Mouse (Mus musculus): ENCODE measurements around the gene Slamf9. TPM values are rescaled to one million over a fixed set of nuclear protein-coding genes. Genes with fewer than 3 reads are reported as not detected.

Slamf9 gene
- total RNA-seq, 2 experiments from 2014 or later = 0.33 to 0.57 TPM

DNA sequence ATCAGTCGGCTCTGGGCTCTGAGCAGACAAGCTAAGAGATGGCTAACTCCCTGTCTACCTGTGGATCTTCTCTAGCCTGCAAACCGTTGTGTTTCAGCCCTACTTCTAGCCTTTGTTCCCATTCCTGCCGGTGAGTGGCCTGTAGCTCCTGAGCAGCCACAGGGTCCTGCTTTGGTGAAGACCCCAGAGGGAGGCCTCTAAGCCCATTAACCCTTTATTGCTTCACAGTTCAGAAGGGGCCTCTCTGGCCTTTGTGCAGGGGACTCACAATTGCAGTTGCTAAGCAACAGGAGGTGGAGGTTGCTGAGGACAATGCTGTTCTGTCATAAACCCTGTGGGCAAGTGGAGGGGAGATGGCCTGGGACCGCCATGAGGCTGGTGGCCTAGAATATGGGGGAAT lies 11.1 kb downstream of the Slamf9 start:
- no peak for DNase-seq

DNA sequence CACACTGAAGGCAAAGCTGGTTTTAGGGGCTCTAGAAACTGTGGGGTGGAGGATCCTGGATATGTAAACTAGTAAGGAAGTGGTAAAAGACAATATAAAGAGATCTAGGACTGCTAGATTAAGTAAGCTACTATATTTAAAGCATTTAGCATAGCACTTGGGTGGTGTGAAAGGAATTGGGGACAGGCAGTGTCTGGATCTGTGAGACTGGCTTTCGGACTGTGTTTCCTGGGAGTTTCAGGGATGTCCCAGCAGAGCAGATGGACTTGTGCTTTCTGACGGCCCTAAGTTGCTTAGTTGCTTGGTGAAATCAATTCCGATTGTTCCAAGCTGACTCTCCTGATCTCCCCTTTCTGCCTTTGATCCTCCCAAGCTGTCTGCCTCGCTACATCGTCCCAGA lies 11.5 kb downstream of the Slamf9 start:
- intact Hi-C loops (cut with DNase I; ENCODE audit: low total_unique reads) = no loop called here
- DNase-seq = no peak

More for the DNA sequence above, 11.1 kb downstream of the Slamf9 start:
- intact Hi-C loops (cut with DNase I; ENCODE audit: low total_unique reads) = no loop called here

DNA sequence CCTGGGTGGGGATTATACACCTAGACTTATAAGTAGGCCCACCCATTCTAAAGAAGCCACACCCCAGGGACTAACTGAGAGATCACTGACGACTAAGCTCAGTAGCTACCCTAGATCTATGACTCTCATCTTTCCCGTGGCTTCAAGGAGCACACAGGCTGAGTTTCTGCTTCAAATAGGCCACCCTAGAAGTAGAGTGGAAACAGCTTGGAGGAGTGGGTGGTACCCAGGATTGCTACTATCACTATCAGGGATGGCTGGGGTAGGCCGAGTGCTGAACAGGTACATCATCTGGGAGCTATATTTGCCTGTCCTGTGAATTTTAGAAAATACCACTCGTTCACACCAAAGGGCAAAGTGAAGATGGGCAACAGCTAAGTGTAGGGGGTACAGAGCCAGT lies 12.7 kb downstream of the Slamf9 start:
- DNase-seq = no peak
- intact Hi-C loops (cut with DNase I; ENCODE audit: low total_unique reads) = no loop called here

DNA sequence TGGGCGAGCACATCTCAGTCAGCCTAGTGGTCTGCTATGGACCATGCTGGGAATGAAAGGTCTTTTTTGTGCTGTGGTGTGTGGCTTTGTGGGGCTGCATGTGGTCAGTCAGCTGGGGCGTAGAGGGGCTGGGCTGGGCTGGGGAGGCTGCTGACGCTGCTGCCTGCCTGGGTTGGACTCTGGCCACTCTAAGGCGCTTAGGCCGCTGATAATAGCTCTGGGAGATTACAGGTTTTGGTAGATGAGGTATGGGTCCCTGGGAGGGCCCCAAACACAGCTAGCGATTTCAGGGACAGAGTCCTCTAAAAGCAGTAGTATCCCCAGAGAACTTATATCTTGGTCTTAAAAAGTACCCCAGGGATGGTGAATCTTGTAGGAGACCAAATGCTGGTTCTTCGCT lies 13.7 kb downstream of the Slamf9 start:
- intact Hi-C loops (cut with DNase I; ENCODE audit: low total_unique reads) = no loop called here
- DNase-seq = no peak

DNA sequence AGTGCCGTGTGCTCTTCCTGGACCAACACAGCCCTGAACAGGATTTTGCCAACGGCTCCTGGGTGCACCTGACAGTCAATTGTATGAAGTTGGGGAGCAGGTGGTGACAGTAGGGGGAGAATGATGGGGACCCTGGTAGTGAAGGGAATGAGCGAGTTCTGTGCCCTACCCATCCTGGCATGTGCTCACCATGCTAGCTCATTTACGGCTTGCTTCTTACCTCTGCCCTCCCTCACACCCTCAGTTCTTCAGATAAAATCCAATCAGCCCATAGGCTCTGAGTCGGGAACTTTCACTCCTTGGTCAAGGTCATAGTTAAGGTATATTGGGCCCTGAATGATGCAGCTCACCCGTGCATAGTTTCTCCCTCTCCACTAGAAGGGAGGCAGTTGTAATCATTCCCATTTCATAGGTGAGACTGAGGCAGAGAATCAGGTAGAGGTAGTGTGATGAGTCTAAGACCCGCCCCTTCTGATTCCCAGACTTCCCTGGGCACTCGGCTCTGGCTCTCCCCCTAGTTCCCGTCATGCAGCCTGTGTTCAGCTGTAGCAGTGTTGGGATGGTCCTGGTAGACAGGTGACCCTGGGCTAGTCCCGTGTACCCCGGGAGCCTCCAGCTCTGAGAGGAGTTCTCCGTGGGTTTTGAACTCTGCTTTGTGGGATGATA lies 14.6 kb downstream of the Slamf9 start:
- intact Hi-C loops (cut with DNase I; ENCODE audit: low total_unique reads) = loop anchor here (2.0 kb wide), 1 partner anchor 77 kb away; no protein-coding TSS in a partner anchor

DNA sequence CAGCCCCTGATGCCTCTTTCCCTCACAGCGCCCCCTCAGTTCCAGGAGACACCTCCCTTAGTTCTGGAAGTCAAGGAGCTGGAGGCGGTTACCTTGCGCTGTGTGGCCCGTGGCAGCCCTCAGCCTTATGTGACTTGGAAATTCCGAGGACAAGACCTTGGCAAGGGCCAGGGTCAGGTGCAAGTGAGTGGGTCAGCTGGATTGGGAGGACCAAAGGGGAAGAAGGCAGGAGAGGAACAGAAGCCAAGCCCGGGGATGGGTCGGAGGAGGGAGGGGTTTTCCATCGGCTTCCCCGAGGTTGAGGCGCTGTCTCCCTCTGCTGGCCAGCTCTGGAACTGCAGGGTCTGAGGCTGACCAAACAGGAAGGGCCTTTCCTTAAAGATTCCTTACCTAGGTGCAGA lies 15.1 kb downstream of the Slamf9 start:
- DNase-seq = peak; percentile 88

More for the DNA sequence above, 14.6 kb downstream of the Slamf9 start:
- DNase-seq = no peak

DNA sequence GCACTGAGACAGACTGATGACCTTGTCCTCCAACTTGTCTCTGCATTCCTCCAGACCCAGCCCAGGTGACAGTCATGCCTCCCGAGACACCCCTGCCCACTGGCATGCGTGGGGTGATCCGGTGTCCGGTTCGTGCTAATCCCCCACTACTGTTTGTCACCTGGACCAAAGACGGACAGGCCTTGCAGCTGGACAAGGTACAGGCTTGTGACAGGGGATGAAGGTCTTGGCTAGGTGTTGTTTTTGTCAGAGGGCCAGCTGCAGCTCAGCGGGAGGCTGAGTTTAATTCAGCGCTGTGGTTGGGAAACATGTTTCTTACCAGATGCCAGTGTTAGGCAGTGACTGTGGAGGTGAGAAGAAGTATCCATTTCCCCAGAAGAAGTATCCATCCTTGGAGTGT lies 16.9 kb downstream of the Slamf9 start:
- DNase-seq = no peak
- intact Hi-C loops (cut with DNase I; ENCODE audit: low total_unique reads) = no loop called here

More for the DNA sequence above, 15.1 kb downstream of the Slamf9 start:
- intact Hi-C loops (cut with DNase I; ENCODE audit: low total_unique reads) = loop anchor here (2.0 kb wide), 1 partner anchor 77 kb away; no protein-coding TSS in a partner anchor

DNA sequence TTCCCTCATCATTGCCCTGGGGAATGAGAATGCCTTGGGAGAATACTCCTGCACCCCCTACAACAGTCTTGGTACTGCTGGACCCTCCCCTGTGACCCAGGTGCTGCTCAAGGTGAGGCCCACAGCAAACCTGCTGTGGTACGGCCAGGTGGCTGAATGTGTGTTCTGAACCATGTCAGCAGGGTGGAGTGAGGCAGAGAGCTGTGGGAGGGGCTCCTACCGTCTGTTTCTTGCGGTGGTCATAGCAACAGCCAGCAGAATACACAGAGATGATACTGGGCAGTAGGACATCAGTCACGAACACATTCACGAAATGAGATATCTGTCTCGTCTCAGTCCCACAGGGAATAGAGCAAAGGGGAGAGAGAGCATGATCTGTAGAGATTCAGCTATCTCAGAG lies 18.4 kb downstream of the Slamf9 start:
- DNase-seq = no peak
- intact Hi-C loops (cut with DNase I; ENCODE audit: low total_unique reads) = no loop called here

DNA sequence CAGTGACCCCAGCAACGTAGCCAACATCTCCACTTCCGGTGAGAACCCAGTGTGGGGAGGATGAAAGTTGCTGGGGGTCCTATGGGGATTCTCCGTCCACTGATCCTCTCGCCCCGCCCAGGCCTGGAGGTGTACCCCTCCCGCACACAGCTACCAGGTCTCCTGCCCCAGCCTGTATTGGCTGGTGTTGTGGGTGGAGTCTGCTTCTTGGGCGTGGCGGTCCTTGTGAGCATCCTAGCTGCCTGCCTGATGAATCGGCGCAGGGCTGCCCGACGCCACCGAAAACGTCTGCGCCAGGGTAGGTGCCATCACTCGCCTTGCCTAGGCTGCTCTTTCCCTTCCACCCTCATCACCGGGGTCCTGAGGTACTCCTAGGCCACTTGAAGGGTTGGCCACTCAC lies 20.9 kb downstream of the Slamf9 start:
- intact Hi-C loops (cut with DNase I; ENCODE audit: low total_unique reads) = no loop called here
- no peak for DNase-seq

DNA sequence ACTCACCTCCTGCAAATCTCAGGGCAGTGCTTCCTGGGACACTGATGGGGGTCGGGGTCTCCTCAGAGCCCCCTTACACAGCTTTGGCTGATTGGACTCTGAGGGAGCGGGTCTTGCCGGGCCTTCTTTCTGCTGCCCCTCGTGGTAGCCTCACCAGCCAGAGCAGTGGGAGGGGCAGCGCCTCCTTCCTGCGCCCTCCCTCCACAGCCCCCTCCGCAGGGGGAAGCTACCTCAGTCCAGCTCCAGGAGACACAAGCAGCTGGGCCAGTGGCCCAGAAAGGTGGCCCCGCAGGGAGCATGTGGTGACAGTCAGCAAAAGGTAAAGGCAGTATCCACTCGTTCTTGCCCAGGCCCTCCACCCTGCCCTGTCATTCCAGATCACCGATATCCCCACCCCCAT lies 22.3 kb downstream of the Slamf9 start:
- no peak for DNase-seq
- intact Hi-C loops (cut with DNase I; ENCODE audit: low total_unique reads) = no loop called here

DNA sequence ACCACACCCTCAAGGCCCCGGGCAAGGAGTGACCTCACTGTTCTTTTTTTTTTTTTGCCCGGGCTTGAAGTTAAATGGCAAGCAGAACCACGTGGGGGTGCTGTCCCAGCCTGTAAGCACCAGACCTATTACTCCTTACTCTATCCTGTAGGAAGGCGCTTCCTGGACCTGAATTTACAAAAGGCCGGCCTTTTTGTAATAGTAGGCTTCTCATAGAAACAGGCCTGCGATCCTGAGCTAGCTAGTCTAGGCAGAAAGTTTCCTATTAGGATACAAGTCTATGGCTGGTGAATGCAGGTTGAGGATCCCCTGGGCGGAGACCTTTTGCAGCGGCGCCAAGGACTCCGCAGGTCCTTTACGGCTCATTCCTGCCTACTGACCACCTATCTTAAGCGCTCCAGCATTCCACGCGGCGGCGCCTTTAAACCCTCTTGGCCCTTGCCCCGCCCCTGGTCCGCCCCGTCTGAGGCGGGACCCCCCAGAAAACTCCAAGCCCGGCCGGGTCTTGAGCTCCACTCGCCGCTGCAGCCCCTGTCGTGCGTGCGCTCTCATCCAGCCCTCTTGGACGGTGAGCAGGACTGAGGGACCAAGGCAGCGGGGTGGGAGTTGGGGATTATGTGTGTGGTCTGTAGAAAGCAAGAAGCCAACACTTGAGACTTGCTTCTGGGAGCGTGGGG lies 24.7 kb downstream of the Slamf9 start, which contains the start of gene Tagln2:
Gene Tagln2, plus strand, starts transcription at position 283 of the 677 bp plus-strand sequence.
- intact Hi-C loops (cut with DNase I; ENCODE audit: low total_unique reads) = no loop called here
- peak; percentile 86 for DNase-seq

DNA sequence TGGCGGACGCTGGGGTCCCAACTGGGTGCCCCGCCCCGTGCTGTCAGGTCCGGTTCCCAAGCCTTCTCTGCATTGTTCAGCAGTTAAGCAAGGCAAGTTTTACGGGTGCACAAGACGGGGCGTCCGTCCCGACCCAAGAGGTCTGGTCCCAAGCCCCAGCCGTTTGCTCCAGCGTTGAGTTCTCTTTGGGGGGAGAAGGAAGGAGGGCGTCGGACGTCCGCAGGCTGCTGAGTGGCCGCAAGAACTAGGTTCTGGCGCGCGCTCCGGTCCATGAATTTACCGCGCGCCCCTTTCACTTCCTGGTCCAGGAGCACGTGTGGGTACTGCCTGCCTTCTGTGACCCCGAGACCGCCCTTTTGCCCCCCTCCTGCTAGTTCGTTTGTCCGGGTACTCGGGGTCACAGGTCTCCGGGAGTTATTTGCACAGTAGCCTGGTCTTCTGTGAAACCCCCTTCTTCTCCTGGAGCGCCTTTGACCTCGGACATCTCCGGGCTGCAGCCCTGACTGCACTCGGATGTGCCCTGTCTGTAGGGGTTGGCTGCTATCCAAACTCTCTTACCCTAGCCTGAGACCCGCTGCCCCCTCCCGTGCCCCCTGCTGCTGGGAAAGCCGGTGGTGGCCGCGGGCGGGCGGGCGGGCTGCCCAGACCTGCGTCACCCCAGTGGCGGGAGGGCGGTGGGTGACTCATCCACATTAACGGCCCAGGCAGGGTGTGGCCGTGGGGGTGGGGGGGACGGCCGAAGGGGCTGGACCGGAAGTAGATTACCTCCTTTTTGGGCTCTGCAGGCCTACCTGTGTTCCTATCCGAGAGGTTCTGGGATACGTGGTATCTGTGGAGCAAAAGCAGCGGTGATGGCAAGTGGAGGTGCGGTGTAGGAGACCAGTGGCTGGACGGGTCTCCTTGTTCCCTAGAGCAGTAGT lies 25.6 kb downstream of the Slamf9 start:
- DNase-seq = peak; percentile 76
- intact Hi-C loops (cut with DNase I; ENCODE audit: low total_unique reads) = no loop called here

DNA sequence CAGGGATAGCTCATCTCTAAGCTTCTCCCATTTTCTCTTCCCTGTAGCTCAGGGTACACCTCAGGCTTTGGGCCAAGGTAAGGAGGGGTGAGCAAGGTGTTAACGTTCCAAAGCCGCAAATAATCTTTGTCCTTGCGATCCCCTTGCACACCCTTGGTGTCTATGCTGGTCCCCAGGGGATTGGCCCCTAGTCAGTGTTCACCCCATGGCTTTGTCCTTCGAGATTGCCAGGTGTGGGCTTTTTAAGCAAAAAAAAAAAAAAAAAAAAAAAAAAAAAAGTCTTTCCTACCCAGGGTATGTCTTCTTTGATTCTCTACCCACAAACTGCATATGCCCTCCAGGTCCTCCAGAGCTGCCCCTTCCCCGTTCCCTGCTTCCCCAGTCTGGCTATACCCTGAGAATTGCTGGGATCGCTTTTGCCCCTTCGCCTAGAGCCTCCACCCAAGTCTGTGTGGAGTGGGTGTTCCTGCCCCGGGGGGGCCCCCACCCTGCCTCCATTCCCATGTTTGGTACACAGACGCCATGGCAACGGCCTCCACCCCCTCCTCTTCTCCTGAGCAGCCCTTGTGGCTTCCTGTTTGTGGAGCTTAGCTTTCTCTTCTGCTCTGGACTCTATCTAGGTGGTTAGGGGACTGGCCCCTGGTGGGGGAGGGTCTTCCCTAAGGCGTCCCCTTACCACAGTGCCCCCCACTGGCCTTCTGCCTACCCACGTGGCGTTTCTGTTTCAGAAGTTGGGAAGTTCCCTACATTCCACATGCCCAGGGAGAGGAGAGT lies 26.4 kb downstream of the Slamf9 start:
- intact Hi-C loops (cut with DNase I; ENCODE audit: low total_unique reads) = no loop called here
- peak; percentile 80 for DNase-seq

DNA sequence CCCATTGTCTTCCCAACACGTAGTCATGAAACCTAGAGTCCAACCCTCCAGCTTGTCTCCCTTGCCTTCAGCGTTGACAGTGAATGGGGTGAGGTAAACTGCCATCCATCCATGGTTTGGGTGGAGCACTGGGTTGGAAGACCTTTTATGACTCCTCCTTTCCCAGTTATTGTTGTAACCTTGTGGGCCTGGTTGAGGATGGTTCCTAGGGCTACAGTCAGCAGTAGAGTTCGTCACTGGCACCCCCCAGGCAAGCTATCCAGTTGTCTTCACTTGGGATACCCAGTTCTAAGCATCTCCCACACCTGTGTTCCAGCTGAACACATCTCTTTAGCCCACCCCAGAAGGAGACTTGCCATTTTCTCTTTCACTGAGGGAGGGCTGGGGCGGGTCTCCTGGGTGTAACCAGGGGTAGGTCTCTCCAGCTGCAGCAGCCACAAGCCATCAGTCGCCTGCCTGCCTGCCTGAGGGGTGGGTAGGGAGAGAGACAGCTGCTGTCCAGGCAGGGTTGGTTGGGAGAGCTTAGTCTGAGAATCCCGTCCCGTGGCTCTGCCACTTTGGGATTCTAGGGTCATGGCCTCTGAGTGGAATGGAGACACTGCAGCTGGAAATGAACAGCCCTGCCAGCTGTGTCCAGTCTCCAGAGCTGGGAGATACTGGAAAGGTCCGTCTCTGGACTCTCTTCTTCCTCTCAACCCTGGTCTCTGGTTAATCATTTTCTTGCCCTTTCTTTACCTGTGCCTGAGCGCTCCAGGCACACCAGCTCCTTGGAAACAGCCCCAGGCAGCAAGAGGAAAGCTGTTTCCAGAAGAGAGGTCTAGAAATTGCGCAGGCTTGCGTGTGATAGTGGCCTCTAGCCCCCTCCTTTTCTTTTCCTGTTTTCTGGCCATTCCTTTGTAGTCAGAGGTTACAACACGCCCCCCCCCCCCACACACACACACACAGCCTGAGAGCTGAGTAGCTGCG lies 27.3 kb downstream of the Slamf9 start:
- no peak for DNase-seq

DNA sequence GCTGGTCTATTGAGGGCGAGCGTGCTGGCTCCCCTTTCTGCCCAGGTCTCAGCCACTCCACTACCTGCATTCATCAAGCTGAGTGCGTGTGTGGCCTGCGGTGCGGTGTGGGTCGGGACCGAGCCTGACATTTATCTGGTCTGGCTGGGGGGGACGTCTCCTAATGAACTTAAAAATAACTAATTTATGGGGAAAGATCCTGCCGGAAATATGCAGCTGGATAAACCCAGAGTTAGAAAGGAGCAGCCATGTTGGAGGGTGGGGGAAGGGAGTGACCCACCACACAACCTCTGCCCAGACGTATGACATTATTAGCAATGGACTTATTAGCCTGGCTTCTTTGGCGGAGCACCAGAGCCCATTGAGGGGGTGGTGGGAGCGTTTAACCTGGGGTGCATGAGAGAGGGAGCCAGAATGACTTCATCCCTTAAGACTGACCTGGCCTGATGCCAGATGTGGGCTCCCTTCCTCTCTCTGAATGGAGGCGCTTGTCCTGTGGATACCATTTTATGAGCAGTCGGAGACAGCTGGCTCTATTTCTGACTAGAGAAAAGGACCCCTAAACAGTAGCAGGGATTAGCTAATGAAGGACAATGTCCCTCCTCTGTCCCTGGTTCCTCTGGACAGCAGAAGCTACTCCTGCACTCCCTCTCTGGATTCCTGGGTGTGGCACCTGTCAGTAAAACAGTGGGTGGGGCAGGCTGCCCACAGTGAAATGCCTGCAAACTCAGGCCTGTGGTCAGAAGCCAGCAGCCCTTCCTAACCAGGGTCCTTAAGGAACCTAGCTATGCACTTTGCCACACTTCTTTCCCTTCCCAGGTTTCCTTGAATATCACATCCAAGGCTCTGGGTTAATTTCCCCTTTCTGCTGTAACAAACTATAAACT lies 28.2 kb downstream of the Slamf9 start:
- intact Hi-C loops (cut with DNase I; ENCODE audit: low total_unique reads) = no loop called here
- peak; percentile 64 for DNase-seq

More for the DNA sequence above, 27.3 kb downstream of the Slamf9 start:
- intact Hi-C loops (cut with DNase I; ENCODE audit: low total_unique reads) = no loop called here

DNA sequence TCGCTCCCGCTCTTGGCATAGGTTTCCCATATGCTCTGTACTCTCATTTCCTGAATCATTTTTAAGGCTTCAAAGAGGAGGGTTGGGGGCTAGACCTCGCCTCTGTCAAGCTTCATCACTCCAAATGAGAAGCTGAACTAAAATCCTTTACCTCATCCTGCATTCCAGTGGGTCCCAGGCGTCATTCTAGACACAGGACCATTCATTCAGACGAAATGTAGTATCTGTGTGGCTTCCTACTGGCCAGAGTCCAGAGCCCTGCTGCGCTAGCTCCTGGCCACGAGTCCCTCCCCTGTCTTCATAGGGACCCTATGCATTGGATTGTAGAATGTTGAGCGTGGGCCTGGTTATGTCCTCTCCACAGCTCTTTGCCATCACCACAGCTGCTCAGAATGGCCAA lies 29.6 kb downstream of the Slamf9 start:
- intact Hi-C loops (cut with DNase I; ENCODE audit: low total_unique reads) = no loop called here

DNA sequence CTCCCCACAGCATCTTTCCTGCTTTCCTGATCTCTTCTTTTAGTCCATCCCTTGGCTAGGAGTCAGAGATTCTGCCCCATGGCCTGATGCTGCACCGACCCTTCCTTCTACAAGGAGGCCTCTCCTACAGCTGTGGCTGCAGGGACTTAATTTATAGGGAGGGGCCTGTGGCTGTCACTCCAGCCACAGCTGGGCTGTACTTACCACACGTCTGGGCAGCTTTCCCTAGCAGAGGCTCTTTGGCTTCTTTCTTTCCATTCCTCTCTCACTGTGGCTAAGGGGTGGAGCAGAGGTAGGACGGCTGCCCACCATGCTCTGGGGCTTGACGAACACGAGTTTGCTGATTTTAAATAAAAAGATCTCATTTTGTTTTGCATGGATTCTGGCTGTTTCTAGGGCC lies 31.8 kb downstream of the Slamf9 start:
- intact Hi-C loops (cut with DNase I; ENCODE audit: low total_unique reads) = no loop called here
- DNase-seq = no peak

More for the DNA sequence above, 29.6 kb downstream of the Slamf9 start:
- no peak for DNase-seq

All from gastrocnemius, postnatal 14 days (tissue).